ENCODE assay signal across 15 mouse cellular contexts in genomic region chr2:113684847-113685246, GRCm38 (mm10).
"Had no signal": no experiment of that assay in that cellular context is flagged by ENCODE, and none has a peak within 500 bp of the region (broad histone marks: within the 10 kb centered on the region; RNA-seq: fewer than 3 reads in every experiment).

No protein-coding gene starts in this region.

- H3K4me1 ChIP-seq: liver, embryonic 15.5 days; megakaryocyte, embryonic 14.5 days; neural tube, embryonic 15.5 days had no signal

- H3K27ac ChIP-seq: left cerebral cortex, adult 2 months; limb, embryonic 10.5 days; liver, embryonic 15.5 days; macrophage; neural tube, embryonic 15.5 days had no signal

- H3K4me2 ChIP-seq: liver, embryonic 11.5 days; liver, embryonic 15.5 days; neural tube, embryonic 15.5 days had no signal

- H3K27me3 ChIP-seq: liver, embryonic 15.5 days; megakaryocyte, embryonic 14.5 days; neural tube, embryonic 15.5 days had no signal

- H3K4me3 ChIP-seq: left cerebral cortex, adult 2 months; limb, embryonic 10.5 days; liver, embryonic 15.5 days; megakaryocyte, embryonic 14.5 days; myocyte; neural tube, embryonic 15.5 days had no signal

- H3K36me3 ChIP-seq: limb, embryonic 10.5 days; liver, embryonic 15.5 days; neural tube, embryonic 15.5 days had no signal

- DNase-seq: kidney, postnatal 25 days; lung, adult 2 months; lung, postnatal 10 days; right cerebral cortex, adult 18-20 months; right cerebral cortex, postnatal 25 days; thymus, adult 18-20 months; thymus, postnatal 36 days had no signal

- H3K9me3 ChIP-seq: limb, embryonic 10.5 days; liver, embryonic 15.5 days; neural tube, embryonic 15.5 days had no signal

- H3K9ac ChIP-seq: liver, embryonic 15.5 days; neural tube, embryonic 15.5 days had no signal
